Mouse (Mus musculus) neural tube, embryonic 12.5 days (tissue): ENCODE measurements at regions not wholly inside any gene's neighbourhood (a gene's known extent, or its start where the extent isn't known, plus 50 kb on each side); places are given as distances from the start of the nearest gene placed in this dataset.
"Not testable (repeated sequence)": the region's sequence is repeated elsewhere in the genome, so short reads cannot be mapped to it uniquely, and the experiment has no call there.

Experiments
- ATAC-seq: fragments of 200-750 bp; cut with Nextera tagmentation; 2 replicates; pipeline ENCODE4 v1.8.0; 2017; ENCODE audit warnings: low read depth, mild to moderate bottlenecking, moderate TSS enrichment, moderate library complexity; ENCODE audit not compliant: low FRiP score
- H3K27ac ChIP-seq: fragments of 300-500 bp; sonication (generic); 2 replicates; pipeline ENCODE4 v1.5.1; 2016
- H3K27me3 ChIP-seq: fragments of 300-500 bp; sonication (generic); replicated peaks from 2 replicates; pipeline ENCODE4 v1.6.1; 2016; ENCODE audit warnings: mild to moderate bottlenecking
- H3K36me3 ChIP-seq: fragments of 300-500 bp; sonication (generic); 2 replicates; pipeline ENCODE4 v1.6.1; 2016; ENCODE audit warnings: mild to moderate bottlenecking
- H3K4me1 ChIP-seq: fragments of 300-500 bp; sonication (generic); 2 replicates; pipeline ENCODE4 v1.6.1; 2016
- H3K4me2 ChIP-seq: fragments of 300-500 bp; sonication (generic); replicated peaks from 2 replicates; pipeline ENCODE4 v1.6.1; 2016; ENCODE audit warnings: mild to moderate bottlenecking
- H3K4me3 ChIP-seq: fragments of 300-500 bp; sonication (generic); 2 replicates; pipeline ENCODE4 v1.5.1; 2016
- H3K9ac ChIP-seq: fragments of 300-500 bp; sonication (generic); 2 replicates; pipeline ENCODE4 v1.6.1; 2016; ENCODE audit warnings: mild to moderate bottlenecking
- H3K9me3 ChIP-seq: fragments of 300-500 bp; sonication (generic); 2 replicates; pipeline ENCODE4 v1.6.1; 2016; ENCODE audit warnings: mild to moderate bottlenecking
- WGBS: fragments of 180-500 bp; shearing (Covaris S2); methylation state at CpG from one replicate; pipeline ENCODE4 v1.1.7; 2016; 5-methylcytosine and 5-hydroxymethylcytosine counted together

DNA sequence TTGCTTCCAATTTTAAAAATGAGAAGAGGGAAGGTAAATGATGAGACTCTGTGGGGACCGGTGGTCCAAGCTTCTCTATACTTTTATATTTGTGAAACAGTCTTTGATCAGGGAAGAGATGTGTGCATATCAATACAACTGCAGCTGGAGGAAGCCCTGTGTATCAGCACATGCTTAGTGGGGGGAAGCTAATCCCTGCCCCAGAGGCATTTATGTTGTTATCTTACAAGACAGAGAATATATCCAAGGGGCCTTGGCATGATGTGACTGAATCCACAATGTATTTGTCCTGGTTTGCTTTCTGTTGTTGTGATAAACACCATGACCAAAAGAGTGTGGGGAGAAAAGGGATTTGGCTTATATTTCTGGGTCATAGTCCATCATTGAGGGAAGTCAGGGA is 105.2 kb upstream of the C9orf72 start:
- H3K27ac ChIP-seq: no peak overlapping the region
- no peaks in the 10 kb centered on the region for H3K4me1 ChIP-seq
- H3K27me3 ChIP-seq: no peaks in the 10 kb centered on the region
- no peaks in the 10 kb centered on the region for H3K9me3 ChIP-seq
- no peak overlapping the region for H3K4me3 ChIP-seq
- H3K9ac ChIP-seq: no peak overlapping the region
- H3K4me2 ChIP-seq: no peak overlapping the region
- H3K36me3 ChIP-seq: no peaks in the 10 kb centered on the region
- no peak for ATAC-seq
- 88% methylated on average over 1 of the region's 1 CpGs for WGBS

- H3K4me2 ChIP-seq: no peak overlapping the region
- H3K4me1 ChIP-seq: no peaks in the 10 kb centered on the region
- H3K27ac ChIP-seq: no peak overlapping the region
- H3K36me3 ChIP-seq: no peaks in the 10 kb centered on the region
- ATAC-seq: no peak
- H3K4me3 ChIP-seq: no peak overlapping the region
- no peak overlapping the region for H3K9ac ChIP-seq
- no peaks in the 10 kb centered on the region for H3K9me3 ChIP-seq
- H3K27me3 ChIP-seq: no peaks in the 10 kb centered on the region
These were observed 99.3 kb upstream of the C9orf72 start for GRCm38 (mm10) chr4:35325300-35325699.

GRCm38 (mm10) chr4:35322432-35323173 is 96.6 kb upstream of the C9orf72 start:
- no peaks in the 10 kb centered on the region for H3K27me3 ChIP-seq
- no peak overlapping the region for H3K27ac ChIP-seq
- H3K9ac ChIP-seq: no peak overlapping the region
- H3K9me3 ChIP-seq: no peaks in the 10 kb centered on the region
- WGBS: 88% methylated on average over 2 of the region's 2 CpGs
- no peak overlapping the region for H3K4me3 ChIP-seq
- H3K36me3 ChIP-seq: no peaks in the 10 kb centered on the region
- H3K4me2 ChIP-seq: no peak overlapping the region
- no peak for ATAC-seq
- H3K4me1 ChIP-seq: no peaks in the 10 kb centered on the region

GRCm38 (mm10) chr4:35310396-35310977 is 84.5 kb upstream of the C9orf72 start:
- Histone ChIP-seq H3K27me3 (no peaks in the 10 kb centered on the region), H3K4me1 (no peaks in the 10 kb centered on the region), H3K4me3 (no peak overlapping the region), H3K9me3 (no peaks in the 10 kb centered on the region), H3K27ac (no peak overlapping the region), H3K36me3 (no peaks in the 10 kb centered on the region), H3K9ac (no peak overlapping the region), H3K4me2 (no peak overlapping the region)
- 76% methylated on average over 5 of the region's 5 CpGs for WGBS
- ATAC-seq: 0 out of 2 replicates have a peak, but pooled peaks have one; percentile 21

GRCm38 (mm10) chr4:35308221-35308620 is 82.2 kb upstream of the C9orf72 start:
- no peak overlapping the region for H3K9ac ChIP-seq
- no peak for ATAC-seq

DNA sequence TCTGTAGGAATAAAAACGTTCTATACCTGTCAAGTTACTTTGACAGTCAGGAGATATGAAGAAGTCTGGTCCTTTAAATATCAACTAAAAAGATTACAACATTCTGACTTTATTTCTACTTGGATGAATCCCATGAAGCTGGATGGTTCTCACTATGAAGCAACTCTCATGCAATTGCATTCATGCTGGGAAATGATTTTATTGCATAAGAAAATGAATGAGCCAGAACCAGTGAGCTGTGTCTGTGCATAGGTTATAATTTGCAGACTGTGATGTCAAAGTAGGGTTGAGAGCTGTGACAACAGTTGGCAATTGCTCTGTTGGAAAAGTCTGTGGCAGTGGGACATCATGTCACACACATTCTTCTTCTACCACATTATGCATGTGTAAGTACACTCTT is 79.2 kb upstream of the C9orf72 start:
- no peaks in the 10 kb centered on the region for H3K9me3 ChIP-seq
- no peak overlapping the region for H3K4me3 ChIP-seq
- no peaks in the 10 kb centered on the region for H3K4me1 ChIP-seq
- no peak overlapping the region for H3K27ac ChIP-seq
- WGBS: 76% methylated on average over 1 of the region's 1 CpGs
- no peak overlapping the region for H3K4me2 ChIP-seq
- no peak for ATAC-seq
- no peaks in the 10 kb centered on the region for H3K27me3 ChIP-seq
- H3K9ac ChIP-seq: no peak overlapping the region
- H3K36me3 ChIP-seq: no peaks in the 10 kb centered on the region

More at GRCm38 (mm10) chr4:35308221-35308620, 82.2 kb upstream of the C9orf72 start:
- no peak overlapping the region for H3K4me2 ChIP-seq
- H3K27me3 ChIP-seq: no peaks in the 10 kb centered on the region
- no peaks in the 10 kb centered on the region for H3K36me3 ChIP-seq
- 65% methylated on average over 5 of the region's 5 CpGs for WGBS
- no peaks in the 10 kb centered on the region for H3K4me1 ChIP-seq
- H3K27ac ChIP-seq: no peak overlapping the region
- no peaks in the 10 kb centered on the region for H3K9me3 ChIP-seq
- no peak overlapping the region for H3K4me3 ChIP-seq

DNA sequence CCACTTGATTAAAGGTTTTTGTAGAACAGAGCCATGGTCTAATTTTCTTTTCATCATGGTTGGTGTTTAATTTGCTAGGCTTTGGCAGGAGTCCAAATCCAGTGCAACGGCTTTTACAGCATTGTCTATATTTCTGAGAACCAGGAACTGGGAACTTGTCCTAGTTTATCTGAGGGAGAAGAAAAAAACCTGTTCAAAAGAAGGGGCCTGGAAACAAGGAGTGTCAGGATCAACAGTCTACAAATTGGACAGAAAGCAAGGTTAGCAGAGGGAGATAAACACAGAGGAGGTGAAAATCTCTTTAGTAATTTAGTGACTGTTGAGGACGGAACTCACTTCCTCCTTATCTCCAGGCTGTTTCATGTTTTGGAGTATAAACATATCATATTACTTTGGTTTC is 74.9 kb upstream of the C9orf72 start:
- H3K27ac ChIP-seq: no peak overlapping the region
- no peak for ATAC-seq
- H3K4me3 ChIP-seq: no peak overlapping the region
- H3K4me1 ChIP-seq: no peaks in the 10 kb centered on the region
- H3K9me3 ChIP-seq: no peaks in the 10 kb centered on the region
- no peaks in the 10 kb centered on the region for H3K36me3 ChIP-seq
- H3K4me2 ChIP-seq: no peak overlapping the region
- 72% methylated on average over 2 of the region's 2 CpGs for WGBS
- no peak overlapping the region for H3K9ac ChIP-seq
- H3K27me3 ChIP-seq: no peaks in the 10 kb centered on the region

GRCm38 (mm10) chr4:35300374-35300773 is 74.4 kb upstream of the C9orf72 start:
- H3K4me3 ChIP-seq, H3K27ac ChIP-seq, H3K36me3 ChIP-seq, H3K4me2 ChIP-seq, H3K27me3 ChIP-seq, H3K4me1 ChIP-seq, ATAC-seq, H3K9ac ChIP-seq, H3K9me3 ChIP-seq: not testable (repeated sequence)
- WGBS: 92% methylated on average over 4 of the region's 4 CpGs

DNA sequence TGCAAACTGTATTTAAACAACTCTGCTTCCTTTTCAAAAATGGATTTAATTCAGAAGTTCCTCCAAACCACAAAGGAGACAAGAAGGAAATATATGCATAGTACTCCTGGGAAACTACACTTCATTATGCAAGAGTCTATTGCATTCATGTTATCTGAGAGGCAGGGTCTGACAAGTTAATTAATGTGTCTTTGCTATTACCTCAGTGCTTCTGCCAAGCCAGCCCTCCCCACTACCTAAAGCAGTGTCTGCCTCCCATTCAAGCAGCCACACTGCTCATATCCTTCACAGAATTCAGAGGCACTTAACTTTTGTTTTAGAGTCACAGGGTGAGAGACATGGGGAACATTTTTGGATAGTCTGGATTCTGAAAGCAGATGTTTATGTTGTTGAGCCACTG is 58.6 kb upstream of the C9orf72 start:
- H3K4me2 ChIP-seq: no peak overlapping the region
- H3K27ac ChIP-seq: no peak overlapping the region
- H3K27me3 ChIP-seq: no peaks in the 10 kb centered on the region
- no peak overlapping the region for H3K9ac ChIP-seq
- peaks cover 4% of the 10 kb centered on the region; the same call in 1 of the 2 replicates for H3K9me3 ChIP-seq
- no peaks in the 10 kb centered on the region for H3K4me1 ChIP-seq
- no peak overlapping the region for H3K4me3 ChIP-seq
- no peaks in the 10 kb centered on the region for H3K36me3 ChIP-seq
- peak; percentile 79 for ATAC-seq
